Mouse (Mus musculus): ENCODE results near the gene Wdr18. TPM values are rescaled to one million over a fixed set of nuclear protein-coding genes. Genes with fewer than 3 reads are reported as not detected.

The Wdr18 gene
- polyA plus RNA-seq, 1 experiment from 2014 or later, result 83.6 TPM

GRCm38 (mm10) chr10:79928907-79929701, 30.8 kb upstream of the Wdr18 start:
- WGBS, result 22% methylated on average over 9 of the region's 9 CpGs
- H3K9me3 ChIP-seq, result no peaks in the 10 kb centered on the region
- H3K27me3 ChIP-seq, result no peaks in the 10 kb centered on the region; the same call in 1 of the 2 replicates
- H3K4me1 ChIP-seq, result peaks cover 79% of the 10 kb centered on the region
- ATAC-seq (ENCODE audit: insufficient number of reproducible peaks, low FRiP score, low TSS enrichment, low read depth), result no peak
- H3K4me3 ChIP-seq, result peak overlapping the region; percentile 96
- peak overlapping the region; percentile 93 for H3K4me2 ChIP-seq
- peaks cover 24% of the 10 kb centered on the region for H3K36me3 ChIP-seq
- no peak overlapping the region for H3K9ac ChIP-seq
- H3K27ac ChIP-seq, result 0 out of 2 replicates have a peak overlapping the region, but pooled peaks have one; percentile 18

GRCm38 (mm10) chr10:79929967-79930825, 29.8 kb upstream of the Wdr18 start:
- no peak overlapping the region for H3K9ac ChIP-seq
- H3K4me1 ChIP-seq, result peaks cover 85% of the 10 kb centered on the region
- no peak overlapping the region for H3K4me2 ChIP-seq
- peaks cover 24% of the 10 kb centered on the region for H3K36me3 ChIP-seq
- no peak overlapping the region for H3K4me3 ChIP-seq
- WGBS, result 85% methylated on average over 18 of the region's 18 CpGs
- no peaks in the 10 kb centered on the region for H3K27me3 ChIP-seq
- no peaks in the 10 kb centered on the region for H3K9me3 ChIP-seq
- ATAC-seq (ENCODE audit: insufficient number of reproducible peaks, low FRiP score, low TSS enrichment, low read depth), result no peak
- no peak overlapping the region for H3K27ac ChIP-seq

- 88% methylated on average over 16 of the region's 16 CpGs for WGBS
- ATAC-seq (ENCODE audit: insufficient number of reproducible peaks, low FRiP score, low TSS enrichment, low read depth), result no peak
- Histone ChIP-seq H3K4me3 (no peak overlapping the region), H3K4me2 (no peak overlapping the region), H3K9ac (no peak overlapping the region), H3K9me3 (no peaks in the 10 kb centered on the region), H3K27ac (no peak overlapping the region), H3K36me3 (peaks cover 24% of the 10 kb centered on the region), H3K27me3 (no peaks in the 10 kb centered on the region), H3K4me1 (peaks cover 85% of the 10 kb centered on the region)
These were observed 29.1 kb upstream of the Wdr18 start for GRCm38 (mm10) chr10:79930826-79931186.

- peaks cover 86% of the 10 kb centered on the region for H3K4me1 ChIP-seq
- no peak overlapping the region for H3K27ac ChIP-seq
- no peak overlapping the region for H3K4me3 ChIP-seq
- H3K9ac ChIP-seq, result no peak overlapping the region
- H3K4me2 ChIP-seq, result no peak overlapping the region
- H3K9me3 ChIP-seq, result no peaks in the 10 kb centered on the region
- no peak for ATAC-seq (ENCODE audit: insufficient number of reproducible peaks, low FRiP score, low TSS enrichment, low read depth)
- WGBS, result 77% methylated on average over 9 of the region's 9 CpGs
- H3K36me3 ChIP-seq, result peaks cover 24% of the 10 kb centered on the region
- H3K27me3 ChIP-seq, result no peaks in the 10 kb centered on the region
These were observed 28.2 kb upstream of the Wdr18 start for GRCm38 (mm10) chr10:79931797-79932196.

- H3K9me3 ChIP-seq, result no peaks in the 10 kb centered on the region
- H3K27me3 ChIP-seq, result no peaks in the 10 kb centered on the region
- H3K36me3 ChIP-seq, result peaks cover 27% of the 10 kb centered on the region
- 19% methylated on average over 8 of the region's 8 CpGs for WGBS
- peak overlapping the region; percentile 62 for H3K27ac ChIP-seq
- no peak for ATAC-seq (ENCODE audit: insufficient number of reproducible peaks, low FRiP score, low TSS enrichment, low read depth)
- peaks cover 94% of the 10 kb centered on the region for H3K4me1 ChIP-seq
- no peak overlapping the region for H3K4me2 ChIP-seq
- H3K9ac ChIP-seq, result no peak overlapping the region
- H3K4me3 ChIP-seq, result no peak overlapping the region
These were observed 27.2 kb upstream of the Wdr18 start for GRCm38 (mm10) chr10:79932736-79933135.

GRCm38 (mm10) chr10:79933145-79933679, 26.7 kb upstream of the Wdr18 start:
- Histone ChIP-seq H3K36me3 (peaks cover 32% of the 10 kb centered on the region), H3K9me3 (no peaks in the 10 kb centered on the region), H3K27ac (peak overlapping the region; percentile 62), H3K4me3 (no peak overlapping the region), H3K27me3 (no peaks in the 10 kb centered on the region), H3K4me2 (no peak overlapping the region), H3K4me1 (peaks cover 93% of the 10 kb centered on the region), H3K9ac (no peak overlapping the region)
- WGBS, result 29% methylated on average over 9 of the region's 9 CpGs
- no peak for ATAC-seq (ENCODE audit: insufficient number of reproducible peaks, low FRiP score, low TSS enrichment, low read depth)

- Histone ChIP-seq H3K4me1 (peaks cover 92% of the 10 kb centered on the region), H3K9ac (no peak overlapping the region), H3K4me2 (no peak overlapping the region), H3K36me3 (peaks cover 35% of the 10 kb centered on the region), H3K9me3 (no peaks in the 10 kb centered on the region), H3K27me3 (no peaks in the 10 kb centered on the region), H3K4me3 (no peak overlapping the region), H3K27ac (peak overlapping the region; percentile 30; the same call in 1 of the 2 replicates)
- WGBS, result 62% methylated on average over 6 of the region's 6 CpGs
- no peak for ATAC-seq (ENCODE audit: insufficient number of reproducible peaks, low FRiP score, low TSS enrichment, low read depth)
These were observed 26.1 kb upstream of the Wdr18 start for GRCm38 (mm10) chr10:79933861-79934260.

GRCm38 (mm10) chr10:79934272-79934721, 25.7 kb upstream of the Wdr18 start:
- Histone ChIP-seq H3K4me2 (no peak overlapping the region), H3K9me3 (no peaks in the 10 kb centered on the region), H3K27me3 (no peaks in the 10 kb centered on the region), H3K4me3 (no peak overlapping the region), H3K36me3 (peaks cover 37% of the 10 kb centered on the region), H3K9ac (no peak overlapping the region), H3K27ac (peak overlapping the region; percentile 30), H3K4me1 (peaks cover 91% of the 10 kb centered on the region)
- 41% methylated on average over 13 of the region's 13 CpGs for WGBS
- ATAC-seq (ENCODE audit: insufficient number of reproducible peaks, low FRiP score, low TSS enrichment, low read depth), result peak; percentile 65

GRCm38 (mm10) chr10:79934794-79935569, 25.0 kb upstream of the Wdr18 start:
- 71% methylated on average over 16 of the region's 16 CpGs for WGBS
- Histone ChIP-seq H3K36me3 (peaks cover 37% of the 10 kb centered on the region), H3K27ac (peak overlapping the region; percentile 61), H3K9me3 (no peaks in the 10 kb centered on the region), H3K9ac (no peak overlapping the region), H3K4me3 (no peak overlapping the region), H3K4me2 (no peak overlapping the region), H3K27me3 (no peaks in the 10 kb centered on the region), H3K4me1 (peaks cover 88% of the 10 kb centered on the region)
- no peak for ATAC-seq (ENCODE audit: insufficient number of reproducible peaks, low FRiP score, low TSS enrichment, low read depth)

- 37% methylated on average over 10 of the region's 10 CpGs for WGBS
- Histone ChIP-seq H3K36me3 (peaks cover 37% of the 10 kb centered on the region), H3K27me3 (no peaks in the 10 kb centered on the region), H3K4me2 (peak overlapping the region; percentile 2; the same call in 1 of the 2 replicates), H3K4me3 (no peak overlapping the region), H3K4me1 (peaks cover 87% of the 10 kb centered on the region), H3K9me3 (no peaks in the 10 kb centered on the region), H3K9ac (0 out of 2 replicates have a peak overlapping the region, but pooled peaks have one; percentile 10), H3K27ac (peak overlapping the region; percentile 54)
- ATAC-seq (ENCODE audit: insufficient number of reproducible peaks, low FRiP score, low TSS enrichment, low read depth), result no peak
These were observed 23.6 kb upstream of the Wdr18 start for GRCm38 (mm10) chr10:79936284-79936910.

Data from limb, embryonic 15.5 days (tissue).